Mouse (Mus musculus): ENCODE results near the gene Arhgap24. TPM values are rescaled to one million over a fixed set of nuclear protein-coding genes. Genes with fewer than 3 reads are reported as not detected.
A peak's percentile ranks its signal among the peaks of the same experiment; 100 is the strongest.

Gene Arhgap24
- 9.9 and 10.6 TPM in 2 replicates for polyA plus RNA-seq (2015; fragmentation: Nextera tagmentation; extraction: Ambion mirVana)

- H3K4me3 ChIP-seq: peak within 1 kb of the TSS; percentile 52
- under 1% methylated on average over 44 of the region's 44 CpGs for WGBS
Measured at GRCm38 (mm10) chr5:102481215-102482211, at the start of gene Arhgap24. Gene Arhgap24 (plus strand): TSS chr5:102481391.

GRCm38 (mm10) chr5:102434182-102434581 is 47.0 kb upstream of the Arhgap24 start:
- no peaks in the 10 kb centered on the region for H3K27me3 ChIP-seq (replicated peaks)
- 38% methylated on average over 4 of the region's 4 CpGs for WGBS
- 0 out of 2 replicates have a peak, but pooled peaks cover 3% of the 10 kb centered on the region for H3K4me1 ChIP-seq
- no peak overlapping the region for H3K27ac ChIP-seq
- H3K36me3 ChIP-seq (replicated peaks): no peaks in the 10 kb centered on the region
- no peak overlapping the region for H3K4me3 ChIP-seq
- H3K9ac ChIP-seq: no peak overlapping the region
- no peak overlapping the region for H3K4me2 ChIP-seq
- no peaks in the 10 kb centered on the region for H3K9me3 ChIP-seq
- ATAC-seq (replicated peaks): no peak

More at GRCm38 (mm10) chr5:102481215-102482211, at the start of gene Arhgap24:
- H3K9ac ChIP-seq: peak within 1 kb of the TSS; percentile 51
- no peaks in the 10 kb centered on the region for H3K9me3 ChIP-seq
- ATAC-seq (replicated peaks): peak; percentile 83
- no peaks in the 10 kb centered on the region for H3K27me3 ChIP-seq (replicated peaks)
- no peaks in the 10 kb centered on the region for H3K36me3 ChIP-seq (replicated peaks)
- peaks cover 21% of the 10 kb centered on the region for H3K4me1 ChIP-seq
- H3K4me2 ChIP-seq: peak within 1 kb of the TSS; percentile 99
- peak within 1 kb of the TSS; percentile 58 for H3K27ac ChIP-seq

- 0 out of 2 replicates have a peak, but pooled peaks cover 3% of the 10 kb centered on the region for H3K4me1 ChIP-seq
- no peaks in the 10 kb centered on the region for H3K27me3 ChIP-seq (replicated peaks)
- no peaks in the 10 kb centered on the region for H3K9me3 ChIP-seq
- no peak overlapping the region for H3K27ac ChIP-seq
- no peak overlapping the region for H3K4me3 ChIP-seq
- H3K9ac ChIP-seq: no peak overlapping the region
- no peaks in the 10 kb centered on the region for H3K36me3 ChIP-seq (replicated peaks)
- no peak overlapping the region for H3K4me2 ChIP-seq
- ATAC-seq (replicated peaks): no peak
- 74% methylated on average over 8 of the region's 8 CpGs for WGBS
Measured at GRCm38 (mm10) chr5:102436581-102436980, 44.6 kb upstream of the Arhgap24 start.

GRCm38 (mm10) chr5:102439119-102439877 is 41.9 kb upstream of the Arhgap24 start:
- Histone ChIP-seq H3K9ac (no peak overlapping the region), H3K27ac (no peak overlapping the region), H3K4me2 (no peak overlapping the region), H3K4me3 (no peak overlapping the region), H3K4me1 (0 out of 2 replicates have a peak, but pooled peaks cover 2% of the 10 kb centered on the region), H3K36me3 (replicated peaks) (no peaks in the 10 kb centered on the region), H3K9me3 (no peaks in the 10 kb centered on the region), H3K27me3 (replicated peaks) (no peaks in the 10 kb centered on the region)
- no peak for ATAC-seq (replicated peaks)
- WGBS: 92% methylated on average over 9 of the region's 9 CpGs

- WGBS: 94% methylated on average over 9 of the region's 9 CpGs
- no peak for ATAC-seq (replicated peaks)
- H3K4me2 ChIP-seq: no peak overlapping the region
- H3K9ac ChIP-seq: no peak overlapping the region
- H3K4me3 ChIP-seq: no peak overlapping the region
- H3K36me3 ChIP-seq (replicated peaks): no peaks in the 10 kb centered on the region
- H3K4me1 ChIP-seq: no peaks in the 10 kb centered on the region
- H3K9me3 ChIP-seq: no peaks in the 10 kb centered on the region
- H3K27me3 ChIP-seq (replicated peaks): no peaks in the 10 kb centered on the region
- no peak overlapping the region for H3K27ac ChIP-seq
Measured at GRCm38 (mm10) chr5:102447436-102447835, 33.8 kb upstream of the Arhgap24 start.

- no peak for ATAC-seq (replicated peaks)
- WGBS: 94% methylated on average over 2 of the region's 2 CpGs
Measured at GRCm38 (mm10) chr5:102450897-102451296, 30.3 kb upstream of the Arhgap24 start.

GRCm38 (mm10) chr5:102452079-102452797 is 29.0 kb upstream of the Arhgap24 start:
- H3K4me1 ChIP-seq: no peaks in the 10 kb centered on the region
- no peak overlapping the region for H3K4me3 ChIP-seq
- H3K27me3 ChIP-seq (replicated peaks): no peaks in the 10 kb centered on the region
- H3K9ac ChIP-seq: no peak overlapping the region
- no peaks in the 10 kb centered on the region for H3K9me3 ChIP-seq
- 85% methylated on average over 7 of the region's 7 CpGs for WGBS
- H3K4me2 ChIP-seq: no peak overlapping the region
- H3K27ac ChIP-seq: no peak overlapping the region
- no peaks in the 10 kb centered on the region for H3K36me3 ChIP-seq (replicated peaks)
- ATAC-seq (replicated peaks): no peak

More at GRCm38 (mm10) chr5:102450897-102451296, 30.3 kb upstream of the Arhgap24 start:
- no peak overlapping the region for H3K4me2 ChIP-seq
- H3K4me3 ChIP-seq: no peak overlapping the region
- no peak overlapping the region for H3K27ac ChIP-seq
- H3K27me3 ChIP-seq (replicated peaks): no peaks in the 10 kb centered on the region
- no peak overlapping the region for H3K9ac ChIP-seq
- H3K4me1 ChIP-seq: no peaks in the 10 kb centered on the region
- H3K36me3 ChIP-seq (replicated peaks): no peaks in the 10 kb centered on the region
- H3K9me3 ChIP-seq: no peaks in the 10 kb centered on the region

GRCm38 (mm10) chr5:102453324-102453723 is 27.9 kb upstream of the Arhgap24 start:
- H3K4me1 ChIP-seq: no peaks in the 10 kb centered on the region
- 94% methylated on average over 2 of the region's 2 CpGs for WGBS
- H3K4me2 ChIP-seq: no peak overlapping the region
- no peak for ATAC-seq (replicated peaks)
- H3K9ac ChIP-seq: no peak overlapping the region
- H3K9me3 ChIP-seq: no peaks in the 10 kb centered on the region
- no peaks in the 10 kb centered on the region for H3K36me3 ChIP-seq (replicated peaks)
- no peaks in the 10 kb centered on the region for H3K27me3 ChIP-seq (replicated peaks)
- H3K27ac ChIP-seq: no peak overlapping the region
- no peak overlapping the region for H3K4me3 ChIP-seq

GRCm38 (mm10) chr5:102455247-102455646 is 25.9 kb upstream of the Arhgap24 start:
- no peaks in the 10 kb centered on the region for H3K27me3 ChIP-seq (replicated peaks)
- no peaks in the 10 kb centered on the region for H3K36me3 ChIP-seq (replicated peaks)
- no peaks in the 10 kb centered on the region for H3K4me1 ChIP-seq
- H3K9me3 ChIP-seq: no peaks in the 10 kb centered on the region
- WGBS: 89% methylated on average over 2 of the region's 2 CpGs
- ATAC-seq (replicated peaks): no peak
- H3K9ac ChIP-seq: no peak overlapping the region
- H3K4me3 ChIP-seq: no peak overlapping the region
- H3K4me2 ChIP-seq: no peak overlapping the region
- H3K27ac ChIP-seq: no peak overlapping the region

- Histone ChIP-seq H3K4me1 (no peaks in the 10 kb centered on the region), H3K9ac (no peak overlapping the region), H3K27ac (no peak overlapping the region), H3K27me3 (replicated peaks) (no peaks in the 10 kb centered on the region), H3K4me3 (no peak overlapping the region), H3K36me3 (replicated peaks) (no peaks in the 10 kb centered on the region), H3K4me2 (no peak overlapping the region), H3K9me3 (no peaks in the 10 kb centered on the region)
- ATAC-seq (replicated peaks): no peak
- WGBS: 91% methylated on average over 12 of the region's 12 CpGs
Measured at GRCm38 (mm10) chr5:102460452-102461197, 20.6 kb upstream of the Arhgap24 start.

- no peak overlapping the region for H3K4me3 ChIP-seq
- H3K4me1 ChIP-seq: no peaks in the 10 kb centered on the region
- H3K27me3 ChIP-seq (replicated peaks): no peaks in the 10 kb centered on the region
- H3K27ac ChIP-seq: no peak overlapping the region
- no peak for ATAC-seq (replicated peaks)
- H3K4me2 ChIP-seq: no peak overlapping the region
- H3K9me3 ChIP-seq: no peaks in the 10 kb centered on the region
- no peaks in the 10 kb centered on the region for H3K36me3 ChIP-seq (replicated peaks)
- no peak overlapping the region for H3K9ac ChIP-seq
- WGBS: 86% methylated on average over 3 of the region's 3 CpGs
Measured at GRCm38 (mm10) chr5:102462948-102463347, 18.2 kb upstream of the Arhgap24 start.

Measured in midbrain, embryonic 15.5 days (tissue).